Mouse (Mus musculus) adrenal gland, adult (tissue): ENCODE data around the gene BC025920.

ENCODE experiments used
- DNase-seq, 2 experiments: peaks; one replicate each; pipeline ENCODE4 v3.0.0; 2022 to 2023; ENCODE audit warnings: low spot score in 1 of 2; ENCODE audit not compliant: inconsistent age in 2 of 2

Gene BC025920

DNA sequence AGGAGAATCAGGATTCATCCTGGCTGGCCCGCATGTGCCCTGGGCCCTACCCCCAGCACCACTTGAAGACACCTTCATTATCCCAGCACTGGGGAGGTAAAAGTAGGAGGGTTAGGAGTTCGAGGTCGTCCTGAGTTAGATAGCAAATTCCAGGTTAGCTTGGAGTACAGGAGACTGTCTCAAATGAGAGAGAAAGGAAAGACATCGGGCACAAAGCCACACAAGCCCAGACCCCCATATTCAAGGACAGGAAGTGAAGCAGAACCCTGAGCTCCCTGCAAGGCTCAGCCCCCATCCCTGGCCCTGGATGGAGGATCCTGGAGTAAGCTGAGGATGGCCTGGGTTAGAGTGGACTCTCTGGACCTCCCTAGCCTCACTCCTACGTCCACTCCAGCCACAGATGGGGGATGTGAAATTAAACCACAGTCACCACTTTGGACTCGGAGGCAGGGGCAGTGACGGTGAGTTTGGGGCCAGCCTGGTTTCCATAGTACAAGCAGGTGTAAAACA, 4.6 kb upstream of the BC025920 start:
- DNase-seq = peak in 1 of 2 experiments; percentile 64

- peak; percentile 45 to 81 for DNase-seq
Measured at GRCm38 (mm10) chr10:81602741-81603151, 3.3 kb upstream of the BC025920 start.

DNA sequence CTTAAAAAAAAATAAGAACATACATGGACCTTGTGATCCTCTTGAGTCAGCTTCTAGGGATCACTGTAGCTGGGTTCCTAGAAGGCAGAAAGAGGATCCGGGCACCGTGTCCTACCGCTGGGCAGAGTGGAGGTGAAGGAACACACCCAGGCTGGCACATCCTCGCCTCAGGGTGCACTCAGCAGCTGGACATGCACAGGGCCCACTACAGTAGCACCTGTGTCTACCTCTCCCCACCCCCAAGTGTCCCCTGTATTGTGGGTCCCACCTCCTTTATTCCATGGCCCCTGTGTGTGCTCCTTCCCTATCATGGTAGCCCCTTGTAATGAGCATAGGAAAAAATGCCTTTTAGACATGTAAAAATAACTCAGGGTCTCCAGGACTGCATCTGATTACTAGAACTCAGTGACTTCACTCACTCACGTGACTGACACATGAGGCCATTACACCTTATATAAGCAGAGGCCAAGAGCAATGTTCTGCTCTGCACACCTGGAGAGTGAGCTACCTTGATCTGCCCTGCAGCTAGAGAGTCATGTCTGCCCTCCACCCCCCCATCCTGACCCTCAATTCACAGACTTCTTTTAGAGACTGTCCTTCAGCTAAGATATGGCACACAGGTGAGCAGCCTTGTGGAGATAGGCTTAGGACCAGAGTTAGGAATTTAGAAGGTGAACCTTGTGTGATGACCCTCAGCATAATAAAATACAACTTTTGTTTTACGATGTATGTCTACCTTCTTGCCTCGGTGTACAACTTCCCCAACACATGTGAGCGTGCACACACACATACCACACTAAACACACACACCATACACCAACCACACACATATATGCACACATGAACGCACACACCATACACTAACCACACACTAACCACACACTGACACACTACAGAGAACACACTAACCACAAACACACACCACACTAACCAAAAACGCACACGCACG, 1.8 kb upstream of the BC025920 start:
- DNase-seq = peak; percentile 37 to 58

DNA sequence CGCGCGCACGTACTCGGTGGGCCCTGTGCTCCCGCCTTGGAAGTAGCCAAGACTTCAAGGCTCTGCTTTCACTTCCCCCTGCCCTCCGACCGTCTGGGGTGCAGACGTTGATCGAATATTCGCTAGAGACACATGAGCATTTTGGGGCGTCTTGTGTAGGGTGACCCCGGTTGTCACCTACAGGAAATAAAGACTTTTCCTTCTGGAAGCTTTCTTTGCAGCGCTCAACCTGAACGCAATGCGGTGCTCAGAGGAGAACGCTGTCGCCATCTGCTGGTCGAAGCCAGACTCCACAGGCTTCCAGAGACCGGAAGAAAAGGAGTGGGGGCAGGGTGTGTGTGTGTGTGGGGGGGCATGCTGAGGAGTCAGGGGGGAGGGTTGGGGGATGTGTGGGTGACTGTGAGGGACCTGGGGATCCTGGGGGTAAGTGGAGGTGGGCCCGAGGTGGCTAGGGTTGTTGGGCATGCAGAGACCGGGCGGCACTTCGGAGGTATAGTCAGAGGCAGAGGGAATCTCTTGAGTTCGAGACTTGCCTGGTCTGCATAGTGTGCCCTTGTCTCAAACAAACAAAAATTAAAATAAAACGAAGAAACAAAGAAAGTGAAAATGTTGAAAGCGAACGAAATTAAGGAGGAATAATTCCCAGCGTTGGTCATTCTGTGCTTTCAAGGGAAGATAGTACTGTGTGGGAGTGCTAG, 953 bp upstream of the BC025920 start:
- DNase-seq = peak; percentile 87 to 95

DNA sequence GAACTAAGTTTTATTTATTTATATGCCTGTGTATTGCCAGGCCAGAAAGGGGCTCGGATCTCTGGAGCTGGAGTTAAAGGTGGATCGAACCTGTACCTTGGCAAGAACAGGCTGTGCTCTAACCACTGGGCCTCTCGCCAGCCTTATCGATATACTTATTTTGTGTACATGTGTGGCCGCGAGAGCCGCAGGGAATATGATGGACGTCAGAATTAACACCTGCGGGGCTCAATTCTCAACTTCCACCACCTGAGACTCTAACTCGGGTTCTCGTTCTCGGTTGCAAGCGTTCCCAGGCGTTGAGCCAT, 450 bp upstream of the BC025920 start:
- no peak for DNase-seq

GRCm38 (mm10) chr10:81608308-81608707, 2.2 kb downstream of the BC025920 start:
- no peak for DNase-seq

- peak; percentile 63 to 72 for DNase-seq
Measured at GRCm38 (mm10) chr10:81612779-81613178, 6.7 kb downstream of the BC025920 start.

GRCm38 (mm10) chr10:81615486-81615885, 9.4 kb downstream of the BC025920 start:
- no peak for DNase-seq

- DNase-seq = no peak
Measured at GRCm38 (mm10) chr10:81619976-81620375, 13.9 kb downstream of the BC025920 start.

- no peak for DNase-seq
Measured at GRCm38 (mm10) chr10:81620786-81621185, 14.7 kb downstream of the BC025920 start.

- no peak for DNase-seq
Measured at GRCm38 (mm10) chr10:81623441-81623840, 17.4 kb downstream of the BC025920 start.

DNA sequence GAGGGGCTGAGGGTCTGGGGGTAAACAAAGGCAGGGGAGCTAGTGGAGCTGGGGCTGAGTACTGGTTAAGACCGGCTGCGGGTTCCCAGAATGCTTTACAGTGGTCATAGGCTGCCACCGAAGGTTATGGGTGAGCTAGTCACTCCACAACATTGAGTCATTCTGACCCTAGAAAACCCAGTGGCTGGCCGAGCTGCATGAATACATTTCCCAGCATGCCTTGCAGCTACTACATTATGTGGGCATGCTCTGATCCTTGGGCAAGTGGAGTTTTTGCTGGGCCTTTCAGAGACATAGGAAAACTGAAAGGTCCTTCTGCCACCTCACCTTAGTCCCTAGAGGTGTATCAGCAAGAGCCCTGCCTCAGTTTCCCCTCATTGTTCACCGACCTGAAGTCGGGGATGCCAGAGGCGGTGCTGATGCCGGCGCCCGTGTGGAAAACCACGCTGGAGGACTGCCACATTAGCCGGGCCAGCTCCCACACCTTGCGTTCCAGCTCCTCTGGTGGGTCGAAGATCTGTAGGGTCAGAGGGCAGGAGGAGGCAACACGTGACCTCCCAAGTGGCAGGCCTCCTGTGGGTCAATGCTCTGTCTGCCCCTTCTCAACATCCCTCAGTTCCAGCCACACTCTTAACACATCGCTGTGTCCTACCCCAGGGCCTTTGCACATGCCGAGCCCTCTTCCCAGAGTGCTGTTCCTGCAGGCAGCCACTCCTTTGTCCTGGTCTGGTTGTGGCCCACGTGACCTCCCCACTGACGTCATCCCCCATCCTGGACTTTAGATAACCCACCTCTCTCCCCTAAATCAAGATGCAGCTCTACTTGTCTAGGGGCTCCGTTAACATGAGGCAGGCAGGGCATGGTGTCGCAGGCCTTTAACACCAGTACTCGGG, 20.3 kb downstream of the BC025920 start:
- DNase-seq = peak; percentile 50 to 75

DNA sequence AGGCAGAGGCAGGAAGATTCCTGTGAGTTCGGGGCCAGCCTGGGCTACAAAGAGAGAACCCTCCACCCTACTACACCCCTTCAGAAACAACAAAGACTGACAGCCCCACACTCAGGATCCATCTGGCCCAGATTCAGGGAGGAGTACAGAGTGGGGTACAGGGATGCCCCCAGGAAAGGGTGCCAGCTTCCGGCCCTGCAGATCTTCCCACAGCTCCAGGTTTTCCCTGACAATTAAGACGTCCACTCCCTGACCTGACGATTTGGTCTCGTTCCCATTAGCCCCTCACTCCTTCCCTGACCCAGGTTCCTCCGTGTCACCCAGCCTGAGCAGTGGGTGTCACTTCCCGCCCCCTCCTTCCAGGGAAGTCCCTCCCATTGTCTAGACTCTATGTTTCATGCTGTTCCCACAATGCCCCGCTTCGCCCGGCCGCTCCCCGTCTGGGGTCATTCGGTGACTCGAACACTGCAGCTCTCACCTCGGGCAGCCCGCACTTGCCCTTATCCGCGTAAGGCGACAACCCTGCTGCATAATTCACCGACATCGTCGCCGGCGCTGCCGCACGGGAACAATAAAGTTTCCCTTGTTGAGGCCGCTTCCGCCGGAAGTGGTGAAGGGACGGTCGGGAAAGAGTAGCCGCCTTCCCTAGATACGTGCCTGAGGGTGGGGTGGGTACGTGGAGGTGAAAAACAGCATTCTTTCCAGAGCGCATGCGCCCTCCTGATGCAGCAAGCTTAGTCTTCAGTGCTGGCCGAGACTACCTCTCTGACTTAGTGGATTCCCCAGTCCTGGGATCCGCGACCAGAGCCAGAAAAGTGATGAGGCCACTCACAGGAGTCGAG, 21.1 kb downstream of the BC025920 start, which contains the start of gene Sirt6:
TSS of gene Sirt6 (minus strand) at position 804 of the 842 bp plus-strand sequence.
- peak; percentile 95 to 98 for DNase-seq

DNA sequence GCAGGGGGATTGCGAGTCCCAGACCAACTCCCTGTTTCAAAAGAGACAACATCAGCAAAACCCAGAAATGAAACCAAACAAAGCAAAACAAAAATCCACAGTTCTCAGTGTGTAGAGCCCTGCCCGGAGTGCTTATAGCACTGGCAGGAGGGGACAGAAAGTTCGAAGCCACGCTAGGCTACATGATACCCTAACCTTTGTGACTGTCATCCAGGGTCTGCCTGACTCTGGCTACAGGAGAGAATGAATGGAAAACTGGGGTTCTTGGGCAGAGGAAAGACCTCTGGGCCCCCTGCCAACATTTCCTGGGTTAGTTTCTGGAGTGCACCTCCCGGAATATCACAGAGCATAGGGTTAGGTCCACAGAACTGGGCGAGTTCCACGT, 21.8 kb downstream of the BC025920 start:
- DNase-seq = peak in 1 of 2 experiments; percentile 62

GRCm38 (mm10) chr10:81628390-81628789, 22.3 kb downstream of the BC025920 start, which contains the start of gene Ankrd24:
TSS of gene Ankrd24 (plus strand) at chr10:81628540.
- peak; percentile 41 to 42 for DNase-seq

GRCm38 (mm10) chr10:81633253-81634099, 27.4 kb downstream of the BC025920 start:
- peak; percentile 91 to 96 for DNase-seq

GRCm38 (mm10) chr10:81636338-81636737, 30.3 kb downstream of the BC025920 start:
- peak in 1 of 2 experiments; percentile 16 for DNase-seq

- peak in 1 of 2 experiments; percentile 22 for DNase-seq
Measured at GRCm38 (mm10) chr10:81638101-81638500, 32.0 kb downstream of the BC025920 start.

DNA sequence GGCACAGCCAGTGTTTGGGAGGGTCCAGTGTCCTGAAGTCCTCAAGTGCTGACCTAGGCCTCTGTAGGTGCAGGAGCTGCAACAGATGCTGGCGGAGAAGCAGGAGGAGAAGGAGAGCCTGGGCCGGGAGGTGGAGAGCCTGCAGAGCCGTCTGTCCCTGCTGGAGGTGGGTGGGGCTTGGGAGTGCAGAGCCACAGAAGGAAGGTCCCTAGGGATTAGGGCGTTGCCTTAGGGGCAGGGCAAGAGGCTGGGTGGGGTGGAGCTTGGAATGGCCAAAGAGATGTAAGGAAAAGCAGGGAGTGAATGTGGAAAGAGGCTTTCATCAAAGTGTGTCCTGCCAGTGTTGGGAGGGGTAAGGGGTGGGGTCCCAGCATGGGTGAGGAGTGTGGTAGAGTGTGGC, 34.8 kb downstream of the BC025920 start:
- peak; percentile 26 to 44 for DNase-seq
